Mouse (Mus musculus): ENCODE measurements around the gene Ppp1r14a.

DNA sequence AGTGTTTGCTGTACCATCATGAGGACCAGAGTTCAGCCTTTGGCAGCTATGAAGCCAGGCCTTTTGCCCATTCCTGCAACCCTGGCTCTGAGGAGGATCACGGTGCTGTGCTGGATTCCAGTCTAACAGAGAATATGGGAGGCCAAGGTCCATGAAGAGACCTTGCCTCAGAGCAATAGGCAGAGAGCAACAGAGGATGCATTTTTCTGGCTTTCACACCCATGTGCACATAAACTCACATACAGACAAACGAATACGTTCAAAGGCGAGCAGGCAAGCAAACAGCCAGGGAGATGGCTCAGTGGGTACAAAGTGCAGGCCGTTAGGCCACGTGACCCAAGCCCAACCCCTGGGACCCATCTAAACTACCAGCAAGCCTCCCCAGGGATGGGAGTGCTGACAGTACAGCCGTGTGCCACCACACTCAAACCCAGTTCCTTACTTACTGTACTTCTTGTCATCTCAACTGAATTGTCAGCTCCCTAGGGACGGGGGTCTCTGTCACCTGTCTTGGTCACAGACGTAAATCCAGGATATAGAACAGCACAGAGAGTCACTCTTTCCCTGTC, 49.3 kb downstream of the Ppp1r14a start:
- TF ChIP-seq CTCF (IDR thresholded peaks at IDR 0.05; ENCODE audit: low read depth, low read length) (no peak), EP300 (IDR thresholded peaks at IDR 0.05; ENCODE audit: insufficient read depth, low read depth, low read length) (no peak)
